Mouse (Mus musculus) stomach, embryonic 16.5 days (tissue): ENCODE results near the gene Araf. TPM values are rescaled to one million over a fixed set of nuclear protein-coding genes. Genes with fewer than 3 reads are reported as not detected.
A peak's percentile ranks its signal among the peaks of the same experiment; 100 is the strongest.

Source experiments
- ATAC-seq: fragments of 200-750 bp; cut with Nextera tagmentation; 2 replicates; pipeline ENCODE4 v1.8.0; 2017; ENCODE audit warnings: moderate number of reproducible peaks, moderate TSS enrichment; ENCODE audit not compliant: insufficient read depth, low FRiP score
- H3K27ac ChIP-seq: fragments of 300-500 bp; sonication (generic); 2 replicates; pipeline ENCODE4 v1.5.1; 2014; ENCODE audit warnings: low read length
- H3K27me3 ChIP-seq: fragments of 300-500 bp; sonication (generic); 2 replicates; pipeline ENCODE4 v1.6.1; 2014; ENCODE audit warnings: low read length, control low read depth, mixed read lengths; ENCODE audit not compliant: control insufficient read depth, insufficient read depth
- H3K36me3 ChIP-seq: fragments of 300-500 bp; sonication (generic); 2 replicates; pipeline ENCODE4 v1.6.1; 2014; ENCODE audit warnings: low read length; ENCODE audit not compliant: control insufficient read depth, insufficient read depth
- H3K4me1 ChIP-seq: fragments of 300-500 bp; sonication (generic); 2 replicates; pipeline ENCODE4 v1.6.1; 2014; ENCODE audit warnings: low read length, control low read depth, mixed read lengths; ENCODE audit not compliant: control insufficient read depth, insufficient read depth
- H3K4me2 ChIP-seq: fragments of 300-500 bp; sonication (generic); 2 replicates; pipeline ENCODE4 v1.6.1; 2014; ENCODE audit warnings: low read depth, low read length, mixed read lengths
- H3K4me3 ChIP-seq: fragments of 300-500 bp; sonication (generic); replicated peaks from 2 replicates; pipeline ENCODE4 v1.5.1; 2014; ENCODE audit warnings: mild to moderate bottlenecking, low read length
- H3K9ac ChIP-seq: fragments of 300-500 bp; sonication (generic); 2 replicates; pipeline ENCODE4 v1.6.1; 2014; ENCODE audit warnings: low read length
- H3K9me3 ChIP-seq: fragments of 300-500 bp; sonication (generic); replicated peaks from 2 replicates; pipeline ENCODE4 v1.6.1; 2016; ENCODE audit warnings: low read length, control low read depth; ENCODE audit not compliant: control insufficient read depth
- WGBS: fragments of 180-500 bp; shearing (Covaris S2); extraction: QIAGEN DNeasy Blood & Tissue Kit; methylation state at CpG from one replicate; pipeline ENCODE4 v1.1.7; 2014; 5-methylcytosine and 5-hydroxymethylcytosine counted together
- polyA plus RNA-seq: library from polyadenylated mRNA; unstranded; fragments of >200 nt; fragmentation: Nextera tagmentation; extraction: Ambion mirVana; gene quantifications from 2 replicates; pipeline ENCODE4 v1.2.1, GENCODE M21; 2015

The Araf gene
- polyA plus RNA-seq, 1 experiment from 2014 or later, result 121 TPM

GRCm38 (mm10) chrX:20863161-20864101, 65.8 kb downstream of the Araf start:
- WGBS, result 78% methylated on average over 9 of the region's 9 CpGs
- Histone ChIP-seq H3K9ac (no peak overlapping the region), H3K36me3 (no peaks in the 10 kb centered on the region), H3K27ac (no peak overlapping the region), H3K4me1 (peaks cover 3% of the 10 kb centered on the region; the same call in 1 of the 2 replicates), H3K9me3 (no peaks in the 10 kb centered on the region; the same call in 1 of the 2 replicates), H3K4me2 (no peak overlapping the region), H3K27me3 (no peaks in the 10 kb centered on the region), H3K4me3 (no peak overlapping the region)
- ATAC-seq, result no peak

DNA sequence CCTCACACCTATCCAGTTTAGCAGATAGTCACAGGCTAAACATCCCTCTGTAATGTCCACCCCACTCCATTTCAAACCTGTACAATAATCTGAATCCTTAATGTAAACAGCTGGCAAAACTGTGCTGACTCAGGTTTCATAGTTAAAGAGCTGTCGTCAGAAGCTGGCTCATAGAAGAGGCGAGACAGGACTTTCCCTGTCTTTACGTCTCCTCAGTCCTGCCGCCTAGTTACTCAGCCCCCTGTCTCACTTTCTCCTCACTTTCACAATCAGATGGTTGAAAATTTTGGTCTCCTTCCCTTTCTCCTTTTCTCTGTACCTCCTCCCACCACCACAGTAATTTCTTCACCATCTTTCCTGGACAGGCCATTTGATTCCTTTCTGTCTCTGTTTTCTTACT, 70.5 kb downstream of the Araf start:
- H3K4me1 ChIP-seq, result no peaks in the 10 kb centered on the region
- H3K27ac ChIP-seq, result no peak overlapping the region
- H3K9me3 ChIP-seq, result no peaks in the 10 kb centered on the region; the same call in 1 of the 2 replicates
- WGBS, result 34% methylated on average over 4 of the region's 4 CpGs
- no peak for ATAC-seq
- H3K4me2 ChIP-seq, result no peak overlapping the region
- H3K4me3 ChIP-seq, result no peak overlapping the region
- no peaks in the 10 kb centered on the region for H3K27me3 ChIP-seq
- H3K9ac ChIP-seq, result no peak overlapping the region
- H3K36me3 ChIP-seq, result no peaks in the 10 kb centered on the region

- ATAC-seq, result no peak
- H3K4me1 ChIP-seq, result no peaks in the 10 kb centered on the region
- no peak overlapping the region for H3K4me2 ChIP-seq
- H3K9ac ChIP-seq, result no peak overlapping the region
- no peak overlapping the region for H3K27ac ChIP-seq
- 85% methylated on average over 1 of the region's 1 CpGs for WGBS
- H3K4me3 ChIP-seq, result no peak overlapping the region
- no peaks in the 10 kb centered on the region for H3K9me3 ChIP-seq
- no peaks in the 10 kb centered on the region for H3K27me3 ChIP-seq
- H3K36me3 ChIP-seq, result no peaks in the 10 kb centered on the region
These were observed 71.6 kb downstream of the Araf start for GRCm38 (mm10) chrX:20869203-20869602.

DNA sequence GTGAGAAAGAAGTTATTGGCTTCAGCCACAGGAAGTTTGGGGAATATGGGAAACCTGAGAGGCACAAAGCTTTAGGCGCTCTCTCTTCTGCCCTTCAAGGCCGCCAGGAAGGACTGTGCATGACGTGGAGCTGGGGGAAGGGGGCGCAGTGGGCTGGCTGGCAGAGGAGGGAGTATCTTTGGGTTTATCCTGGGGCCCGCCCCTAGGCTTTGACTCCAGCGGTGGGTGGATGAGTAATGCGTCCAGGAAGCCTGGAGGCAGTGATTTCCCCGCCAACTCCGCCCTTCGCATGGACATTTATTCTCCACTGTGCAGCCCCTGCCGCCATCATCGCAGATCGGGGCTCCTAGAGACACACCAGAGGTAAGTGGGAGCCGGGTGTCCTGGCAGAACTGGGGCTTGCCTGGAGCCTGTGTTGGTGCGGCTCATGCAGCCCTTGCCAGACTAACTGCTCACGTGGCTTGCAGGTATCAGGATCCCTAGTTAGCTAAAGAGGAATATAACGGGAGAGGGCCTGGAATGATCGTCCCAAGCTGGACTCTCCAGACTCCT, 72.4 kb downstream of the Araf start, which contains the start of gene Timp1:
Timp1 (plus strand) TSS at position 205 of the 552 bp plus-strand sequence.
- peak within 1 kb of the TSS; percentile 46 for H3K4me3 ChIP-seq
- H3K4me1 ChIP-seq, result no peaks in the 10 kb centered on the region
- H3K36me3 ChIP-seq, result no peaks in the 10 kb centered on the region
- peak within 1 kb of the TSS; percentile 57 for H3K4me2 ChIP-seq
- no peak within 1 kb of the TSS for H3K27ac ChIP-seq
- 13% methylated on average over 17 of the region's 18 CpGs for WGBS
- H3K9ac ChIP-seq, result peak within 1 kb of the TSS; percentile 54; the same call in 1 of the 2 replicates
- peak; percentile 88 for ATAC-seq
- no peaks in the 10 kb centered on the region for H3K9me3 ChIP-seq
- no peaks in the 10 kb centered on the region for H3K27me3 ChIP-seq

DNA sequence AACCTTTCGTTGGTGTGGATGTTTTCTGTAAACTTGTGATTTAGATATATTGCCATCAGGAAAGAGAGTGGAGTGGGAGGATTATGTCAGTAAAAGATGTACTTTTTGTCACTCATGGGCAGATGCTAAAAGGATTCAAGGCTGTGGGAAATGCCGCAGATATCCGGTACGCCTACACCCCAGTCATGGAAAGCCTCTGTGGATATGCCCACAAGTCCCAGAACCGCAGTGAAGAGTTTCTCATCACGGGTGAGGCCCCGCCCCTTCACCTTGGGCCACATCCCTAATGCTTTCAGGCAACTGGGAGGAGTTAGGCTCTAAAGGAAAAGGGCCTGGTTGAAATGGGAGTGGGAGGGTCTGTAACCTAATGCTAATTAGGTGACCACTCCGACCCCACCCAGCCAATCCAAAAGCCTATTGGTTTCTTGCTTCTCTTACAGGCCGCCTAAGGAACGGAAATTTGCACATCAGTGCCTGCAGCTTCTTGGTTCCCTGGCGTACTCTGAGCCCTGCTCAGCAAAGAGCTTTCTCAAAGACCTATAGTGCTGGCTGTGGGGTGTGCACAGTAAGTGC, 75.4 kb downstream of the Araf start:
- Histone ChIP-seq H3K36me3 (no peaks in the 10 kb centered on the region), H3K4me3 (no peak overlapping the region), H3K9me3 (no peaks in the 10 kb centered on the region), H3K4me1 (no peaks in the 10 kb centered on the region), H3K27ac (no peak overlapping the region), H3K27me3 (no peaks in the 10 kb centered on the region), H3K9ac (no peak overlapping the region), H3K4me2 (no peak overlapping the region)
- 35% methylated on average over 11 of the region's 11 CpGs for WGBS
- ATAC-seq, result no peak

GRCm38 (mm10) chrX:20875241-20875640, 77.6 kb downstream of the Araf start:
- Histone ChIP-seq H3K4me2 (no peak overlapping the region), H3K27me3 (no peaks in the 10 kb centered on the region), H3K4me3 (no peak overlapping the region), H3K9ac (no peak overlapping the region), H3K36me3 (no peaks in the 10 kb centered on the region), H3K9me3 (no peaks in the 10 kb centered on the region), H3K27ac (no peak overlapping the region), H3K4me1 (no peaks in the 10 kb centered on the region)
- no peak for ATAC-seq
- 59% methylated on average over 3 of the region's 3 CpGs for WGBS

DNA sequence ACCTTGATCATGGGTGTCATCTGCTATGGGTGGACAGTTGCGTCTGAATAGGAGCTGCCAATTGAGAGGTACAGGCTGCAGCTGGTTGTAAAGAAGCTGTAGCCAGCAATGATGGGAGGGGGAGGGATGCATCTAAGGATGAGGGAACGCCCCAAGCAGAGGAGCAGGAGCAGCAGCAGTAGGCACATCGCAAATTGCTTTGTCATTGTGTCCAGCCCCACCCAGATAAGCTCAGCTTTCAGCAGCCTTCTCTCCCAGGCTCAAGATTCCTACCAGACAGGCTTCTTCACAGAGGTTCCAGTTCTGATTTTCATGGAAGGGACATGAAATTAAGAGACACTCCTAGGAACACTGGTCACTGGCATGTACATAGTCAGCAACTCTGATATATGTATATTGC, 112.5 kb downstream of the Araf start:
- Histone ChIP-seq H3K9ac (no peak overlapping the region), H3K4me1 (no peaks in the 10 kb centered on the region), H3K36me3 (no peaks in the 10 kb centered on the region), H3K27ac (no peak overlapping the region), H3K4me3 (no peak overlapping the region), H3K9me3 (no peaks in the 10 kb centered on the region), H3K4me2 (no peak overlapping the region), H3K27me3 (no peaks in the 10 kb centered on the region)
- WGBS, result 33% methylated on average over 3 of the region's 3 CpGs
- no peak for ATAC-seq
